Mouse (Mus musculus) thymus, adult 2 months (tissue): Measurements from ENCODE around the gene Srrm4. TPM values are rescaled to one million over a fixed set of nuclear protein-coding genes. Genes with fewer than 3 reads are reported as not detected.

ENCODE experiments used
- DNase-seq: peaks from one replicate; pipeline ENCODE4 v3.0.0; 2021
- H3K27ac ChIP-seq: fragments of 200-500 bp; 2 replicates; pipeline ENCODE4 v1.5.1; 2012; ENCODE audit warnings: low read length, control low read depth; ENCODE audit not compliant: control insufficient read depth, insufficient read depth
- H3K27me3 ChIP-seq: fragments of 200-500 bp; 2 replicates; pipeline ENCODE4 v1.6.1; 2012; ENCODE audit warnings: mild to moderate bottlenecking, low read length, moderate library complexity, mixed read lengths; ENCODE audit not compliant: control insufficient read depth, insufficient read depth
- H3K36me3 ChIP-seq: fragments of 200-500 bp; 2 replicates; pipeline ENCODE4 v1.6.1; 2012; ENCODE audit warnings: mild to moderate bottlenecking, low read length, moderate library complexity; ENCODE audit not compliant: control insufficient read depth, insufficient read depth
- H3K4me1 ChIP-seq: fragments of 200-500 bp; replicated peaks from 2 replicates; pipeline ENCODE4 v1.6.1; 2012; ENCODE audit warnings: low read length; ENCODE audit not compliant: control insufficient read depth, insufficient read depth
- H3K4me3 ChIP-seq: fragments of 200-500 bp; 2 replicates; pipeline ENCODE4 v1.5.1; 2012; ENCODE audit warnings: mild to moderate bottlenecking, low read length, control low read depth, moderate library complexity; ENCODE audit not compliant: control insufficient read depth, insufficient read depth
- CTCF ChIP-seq: fragments of 200-500 bp; IDR thresholded peaks from 2 replicates; pipeline ENCODE4 v1.5.1; 2012; ENCODE audit warnings: mild to moderate bottlenecking, control low read depth, low read length, moderate library complexity, borderline replicate concordance; ENCODE audit not compliant: control insufficient read depth, poor library complexity, insufficient read depth; ENCODE audit errors: extremely low read depth
- POLR2A ChIP-seq: fragments of 200-500 bp; IDR thresholded peaks from 2 replicates; pipeline ENCODE4 v1.6.1; 2012; ENCODE audit warnings: mild to moderate bottlenecking, low read length, control low read depth, moderate library complexity; ENCODE audit not compliant: control insufficient read depth, poor library complexity, insufficient read depth; ENCODE audit errors: extremely low read depth
- WGBS: fragments of 180-500 bp; shearing (Covaris S2); methylation state at CpG from one replicate; pipeline ENCODE4 v1.1.7; 2018; 5-methylcytosine and 5-hydroxymethylcytosine counted together
- polyA plus RNA-seq: library from polyadenylated mRNA; depleted of rRNA; stranded (reverse); fragments of >200 nt; gene quantifications from 2 replicates; pipeline ENCODE4 v1.2.3, GENCODE M21; 2012

Gene Srrm4
- polyA plus RNA-seq, 1 experiment: 0.67 TPM

DNA sequence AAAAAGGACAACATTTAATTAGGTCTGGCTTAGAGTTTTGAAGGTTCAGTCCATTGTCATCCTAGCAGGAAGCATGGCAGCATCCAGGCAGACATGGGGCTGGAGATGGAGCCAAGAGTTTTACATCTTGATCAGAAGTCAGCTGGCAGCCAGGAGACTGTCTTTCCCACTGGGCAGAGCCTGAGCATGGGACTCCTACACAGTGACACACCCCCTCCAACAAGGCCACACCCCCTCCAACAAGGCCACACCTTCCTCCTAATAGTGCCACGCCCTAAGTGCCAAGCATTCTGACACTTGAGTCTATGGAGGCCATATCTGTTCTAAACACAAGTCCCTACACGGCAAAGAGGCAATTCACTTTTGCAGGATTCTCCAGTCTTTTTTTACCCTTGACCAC is 23.6 kb downstream of the Srrm4 start:
- 80% methylated on average over 2 of the region's 2 CpGs for WGBS
- H3K36me3 ChIP-seq: no peaks in the 10 kb centered on the region
- no peak overlapping the region for H3K27ac ChIP-seq
- no peaks in the 10 kb centered on the region for H3K27me3 ChIP-seq
- DNase-seq: no peak
- no peak overlapping the region for H3K4me3 ChIP-seq
- H3K4me1 ChIP-seq: no peaks in the 10 kb centered on the region
- no peak for TF ChIP-seq POLR2A

DNA sequence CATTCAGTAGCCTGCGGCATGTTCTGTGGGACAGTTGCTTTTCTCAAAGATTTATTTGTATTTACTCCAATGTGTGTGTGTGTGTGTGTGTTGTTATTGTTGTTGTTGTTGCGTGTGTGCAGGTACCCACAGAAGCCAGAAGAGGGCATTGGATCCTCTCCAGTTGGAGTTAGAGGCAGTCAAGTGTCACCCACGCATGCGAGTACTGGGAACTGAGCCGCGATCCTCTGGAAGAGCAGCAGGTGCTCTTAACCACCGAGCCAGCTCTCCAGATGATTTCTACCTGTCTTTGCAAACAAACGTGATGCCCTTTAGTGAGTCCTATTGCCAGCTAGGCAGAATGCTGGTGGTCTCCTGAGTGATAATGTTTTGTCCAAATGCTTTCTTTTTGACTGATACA is 24.3 kb downstream of the Srrm4 start:
- Histone ChIP-seq H3K4me1 (no peaks in the 10 kb centered on the region), H3K4me3 (no peak overlapping the region), H3K36me3 (no peaks in the 10 kb centered on the region), H3K27me3 (no peaks in the 10 kb centered on the region), H3K27ac (no peak overlapping the region)
- no peak for DNase-seq
- WGBS: 94% methylated on average over 8 of the region's 8 CpGs
- no peak for TF ChIP-seq CTCF
- TF ChIP-seq POLR2A: no peak

DNA sequence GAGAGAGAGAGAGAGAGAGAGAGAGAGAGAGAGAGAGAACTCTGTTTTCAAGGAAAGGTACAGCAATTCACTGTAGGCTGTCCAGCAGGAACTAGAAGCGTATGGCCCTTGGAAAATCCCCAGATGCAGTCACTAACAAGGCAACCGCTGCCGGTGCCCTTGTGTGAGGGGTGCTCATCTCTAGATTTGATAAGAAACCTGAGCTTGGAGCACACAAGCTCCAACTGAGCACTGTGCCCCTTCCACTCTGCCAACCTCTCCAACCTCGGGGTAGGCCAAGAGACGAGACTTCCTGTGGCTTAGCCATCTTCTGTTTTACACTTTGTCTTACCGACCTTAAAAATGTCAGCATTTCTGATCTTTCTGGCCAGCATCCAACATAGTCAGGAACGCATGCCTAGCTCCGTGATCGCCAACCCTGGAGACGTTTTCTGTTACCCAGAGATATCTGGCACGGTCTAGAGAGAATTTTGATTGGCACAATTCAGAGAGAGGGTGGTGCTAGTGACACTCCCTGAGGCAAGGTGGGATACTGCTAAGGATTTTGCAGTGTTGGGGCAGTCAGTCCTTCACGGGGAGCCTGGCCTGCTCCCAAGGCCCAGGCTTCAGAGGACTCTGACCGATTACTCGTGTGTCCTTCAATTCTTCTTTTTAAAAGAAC is 25.1 kb downstream of the Srrm4 start:
- no peaks in the 10 kb centered on the region for H3K27me3 ChIP-seq
- TF ChIP-seq POLR2A (no peak), CTCF (no peak)

DNA sequence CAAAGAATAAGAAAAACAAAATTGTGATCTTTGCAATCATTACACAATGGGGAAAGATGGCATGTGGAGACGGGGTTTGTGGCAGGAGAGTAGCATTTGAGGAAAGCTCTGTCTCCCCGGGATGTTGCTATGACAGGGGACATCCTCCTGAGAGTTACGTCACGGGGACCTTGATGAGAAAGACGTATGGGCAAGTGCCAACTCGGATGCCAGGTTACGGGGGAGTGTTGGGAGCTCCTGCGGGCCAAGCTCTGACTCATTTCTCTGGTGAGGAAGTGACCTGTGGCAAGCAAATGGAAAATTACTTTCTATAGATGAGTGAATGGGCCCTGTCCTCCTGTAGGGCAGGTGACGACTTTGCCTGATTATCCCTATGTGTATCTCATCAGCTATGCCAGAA is 26.0 kb downstream of the Srrm4 start:
- no peaks in the 10 kb centered on the region for H3K36me3 ChIP-seq
- TF ChIP-seq CTCF (no peak), POLR2A (no peak)
- 85% methylated on average over 9 of the region's 9 CpGs for WGBS
- no peak overlapping the region for H3K27ac ChIP-seq
- no peaks in the 10 kb centered on the region for H3K4me1 ChIP-seq
- no peaks in the 10 kb centered on the region for H3K27me3 ChIP-seq
- DNase-seq: no peak
- no peak overlapping the region for H3K4me3 ChIP-seq

More for the DNA sequence above, 25.1 kb downstream of the Srrm4 start:
- DNase-seq: no peak
- Histone ChIP-seq H3K4me1 (no peaks in the 10 kb centered on the region), H3K36me3 (no peaks in the 10 kb centered on the region), H3K4me3 (no peak overlapping the region), H3K27ac (no peak overlapping the region)
- WGBS: 84% methylated on average over 14 of the region's 14 CpGs

DNA sequence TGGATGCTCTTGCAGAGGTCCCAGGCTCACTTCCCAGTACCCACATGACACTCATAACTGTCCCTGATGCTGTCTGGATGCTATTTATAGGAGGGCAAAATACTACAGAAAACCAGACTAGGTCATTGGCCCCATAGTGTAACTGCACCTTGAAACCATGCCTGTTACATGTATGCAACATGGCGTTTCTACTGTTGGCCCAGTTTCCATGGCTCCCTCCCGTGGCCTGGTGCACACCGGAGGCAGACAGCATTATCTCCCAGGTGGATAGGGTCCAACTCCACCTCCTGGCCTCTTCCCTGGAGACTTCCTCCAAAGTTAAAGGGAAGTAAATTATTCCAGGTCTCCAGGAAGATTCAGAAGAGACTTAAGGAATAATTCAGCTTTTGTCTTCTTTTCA is 27.2 kb downstream of the Srrm4 start:
- Histone ChIP-seq H3K36me3 (no peaks in the 10 kb centered on the region), H3K4me3 (no peak overlapping the region), H3K27me3 (no peaks in the 10 kb centered on the region), H3K4me1 (no peaks in the 10 kb centered on the region), H3K27ac (no peak overlapping the region)
- TF ChIP-seq POLR2A: no peak
- TF ChIP-seq CTCF: no peak
- WGBS: 86% methylated on average over 3 of the region's 3 CpGs
- DNase-seq: no peak

DNA sequence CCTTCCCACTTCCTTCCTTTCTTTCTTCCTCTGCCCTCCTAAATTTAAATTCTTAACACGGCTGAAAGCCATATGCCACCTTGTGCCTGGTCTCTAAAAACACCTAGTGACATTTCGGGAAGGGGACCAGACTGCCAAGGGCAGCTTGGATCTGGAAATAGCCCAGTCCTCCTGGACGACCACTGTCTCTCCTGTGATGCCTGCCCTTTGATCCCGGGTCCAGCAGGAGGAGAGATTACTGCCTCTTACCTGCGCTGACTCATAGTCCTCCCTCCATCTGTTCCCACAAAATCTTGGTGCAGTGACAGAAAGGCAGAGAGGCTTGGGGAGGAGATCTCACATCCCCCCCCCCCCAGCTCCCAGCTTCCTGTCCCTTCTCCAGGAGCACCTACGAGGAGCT is 27.9 kb downstream of the Srrm4 start:
- DNase-seq: no peak
- Histone ChIP-seq H3K27ac (no peak overlapping the region), H3K4me3 (no peak overlapping the region), H3K4me1 (no peaks in the 10 kb centered on the region), H3K36me3 (no peaks in the 10 kb centered on the region), H3K27me3 (no peaks in the 10 kb centered on the region)
- TF ChIP-seq POLR2A (no peak), CTCF (no peak)
- 51% methylated on average over 6 of the region's 6 CpGs for WGBS

DNA sequence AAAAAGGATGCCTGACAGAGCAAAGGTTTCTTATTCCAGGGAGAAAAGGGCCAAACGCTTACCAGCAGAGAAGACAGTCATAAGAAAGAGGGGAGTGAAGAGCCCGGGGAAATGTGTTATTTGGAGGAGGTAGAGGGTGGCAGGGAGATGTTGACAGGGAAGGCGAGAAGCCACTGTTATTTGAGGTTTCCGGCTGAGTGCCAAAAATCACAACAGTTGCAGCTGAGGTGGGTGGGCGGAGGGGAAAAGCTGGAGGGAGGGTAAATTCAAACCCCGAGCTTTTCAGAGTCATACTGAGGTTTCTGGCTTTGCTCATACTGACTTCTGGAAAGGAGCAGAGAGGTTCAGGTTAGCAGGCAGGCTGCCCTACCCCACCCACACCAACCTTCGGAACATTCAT is 32.5 kb downstream of the Srrm4 start:
- WGBS: 61% methylated on average over 7 of the region's 7 CpGs
- Histone ChIP-seq H3K4me1 (no peaks in the 10 kb centered on the region), H3K27ac (no peak overlapping the region), H3K4me3 (no peak overlapping the region), H3K36me3 (no peaks in the 10 kb centered on the region), H3K27me3 (no peaks in the 10 kb centered on the region)
- no peak for DNase-seq
- TF ChIP-seq CTCF (no peak), POLR2A (no peak)
